Mouse (Mus musculus) lung, embryonic 14.5 days (tissue): ENCODE results near the gene Rnf103. TPM values are rescaled to one million over a fixed set of nuclear protein-coding genes. Genes with fewer than 3 reads are reported as not detected.
A peak's percentile ranks its signal among the peaks of the same experiment; 100 is the strongest.

ENCODE experiments used
- ATAC-seq: fragments of 200-750 bp; cut with Nextera tagmentation; 2 replicates; pipeline ENCODE4 v1.8.0; 2017; ENCODE audit warnings: mild to moderate bottlenecking, moderate TSS enrichment, moderate library complexity; ENCODE audit not compliant: insufficient read depth
- DNase-seq: peaks from one replicate; pipeline ENCODE4 v3.0.0-alpha.2; 2015
- H3K27ac ChIP-seq: fragments of 300-500 bp; sonication (generic); 2 replicates; pipeline ENCODE4 v1.5.1; 2014; ENCODE audit warnings: low read depth, mild to moderate bottlenecking, moderate library complexity
- H3K27me3 ChIP-seq: fragments of 300-500 bp; sonication (generic); 2 replicates; pipeline ENCODE4 v1.6.1; 2014; ENCODE audit warnings: low read length, control low read depth; ENCODE audit not compliant: insufficient read depth
- H3K36me3 ChIP-seq: fragments of 300-500 bp; sonication (generic); 2 replicates; pipeline ENCODE4 v1.6.1; 2014; ENCODE audit warnings: control low read depth; ENCODE audit not compliant: insufficient read depth
- H3K4me1 ChIP-seq: fragments of 300-500 bp; sonication (generic); 2 replicates; pipeline ENCODE4 v1.6.1; 2014; ENCODE audit warnings: antibody characterized with exemption, control low read depth; ENCODE audit not compliant: insufficient read depth
- H3K4me2 ChIP-seq: fragments of 300-500 bp; sonication (generic); 2 replicates; pipeline ENCODE4 v1.6.1; 2014; ENCODE audit warnings: mild to moderate bottlenecking
- H3K4me3 ChIP-seq: fragments of 300-500 bp; sonication (generic); 2 replicates; pipeline ENCODE4 v1.5.1; 2014; ENCODE audit warnings: low read depth, low read length
- H3K9ac ChIP-seq: fragments of 300-500 bp; sonication (generic); 2 replicates; pipeline ENCODE4 v1.6.1; 2014
- H3K9me3 ChIP-seq: fragments of 300-500 bp; sonication (generic); 2 replicates; pipeline ENCODE4 v1.6.1; 2016; ENCODE audit warnings: low read depth, low read length, control low read depth
- CTCF ChIP-seq: IDR thresholded peaks from 2 replicates; pipeline ENCODE4 v1.5.1; 2016; ENCODE audit warnings: antibody characterized with exemption, low read depth
- WGBS: fragments of 180-500 bp; shearing (Covaris S2); extraction: QIAGEN DNeasy Blood & Tissue Kit; methylation state at CpG from one replicate; pipeline ENCODE4 v1.1.7; 2014; 5-methylcytosine and 5-hydroxymethylcytosine counted together
- polyA plus RNA-seq: library from polyadenylated mRNA; unstranded; fragments of >200 nt; fragmentation: Nextera tagmentation; extraction: Ambion mirVana; gene quantifications from 2 replicates; pipeline ENCODE4 v1.2.1, GENCODE M21; 2014

Gene Rnf103
- polyA plus RNA-seq, 1 experiment from 2014 or later = 18.2 TPM

- 0 out of 2 replicates have a peak, but pooled peaks cover 11% of the 10 kb centered on the region for H3K36me3 ChIP-seq
- no peaks in the 10 kb centered on the region for H3K9me3 ChIP-seq
- H3K9ac ChIP-seq = no peak overlapping the region
- ATAC-seq (no peak), DNase-seq (peak; percentile 17)
- WGBS = 72% methylated on average over 2 of the region's 2 CpGs
- no peaks in the 10 kb centered on the region for H3K4me1 ChIP-seq
- H3K27me3 ChIP-seq = no peaks in the 10 kb centered on the region
- H3K4me3 ChIP-seq = no peak overlapping the region
- no peak for TF ChIP-seq CTCF
- no peak overlapping the region for H3K4me2 ChIP-seq
- H3K27ac ChIP-seq = no peak overlapping the region
These were observed 61.8 kb downstream of the Rnf103 start for GRCm38 (mm10) chr6:71555507-71555951.

GRCm38 (mm10) chr6:71556826-71557225, 63.1 kb downstream of the Rnf103 start:
- Histone ChIP-seq H3K9me3 (no peaks in the 10 kb centered on the region), H3K4me3 (no peak overlapping the region), H3K9ac (no peak overlapping the region), H3K27me3 (no peaks in the 10 kb centered on the region), H3K27ac (no peak overlapping the region), H3K4me1 (no peaks in the 10 kb centered on the region), H3K4me2 (no peak overlapping the region), H3K36me3 (0 out of 2 replicates have a peak, but pooled peaks cover 11% of the 10 kb centered on the region)
- DNase-seq (no peak), ATAC-seq (no peak)
- 93% methylated on average over 2 of the region's 2 CpGs for WGBS
- TF ChIP-seq CTCF = no peak

Other genes with a start within 250 kb of the Rnf103 start
- 45.5 and 49.0 TPM in 2 replicates for gene Krcc1, start 222.2 kb upstream of the Rnf103 start, polyA plus RNA-seq
- gene Smyd1, start 171.7 kb upstream of the Rnf103 start, polyA plus RNA-seq = 0.53 and 2.7 TPM in 2 replicates
- 0.20 TPM in 1 of 2 replicates, not detected in the other for gene Cd8b1, start 171.1 kb upstream of the Rnf103 start, polyA plus RNA-seq
- gene Cd8a, start 120.5 kb upstream of the Rnf103 start, polyA plus RNA-seq = not detected in 2 replicates
- 9.1 and 9.4 TPM in 2 replicates for gene Rmnd5a, start 53.3 kb upstream of the Rnf103 start, polyA plus RNA-seq
- gene Chmp3, start 49.9 kb downstream of the Rnf103 start, polyA plus RNA-seq = 61.8 and 66.7 TPM in 2 replicates
- 38.7 and 43.8 TPM in 2 replicates for gene Kdm3a, start 139.1 kb downstream of the Rnf103 start, polyA plus RNA-seq
- gene Reep1, start 213.7 kb downstream of the Rnf103 start, polyA plus RNA-seq = 20.0 and 20.3 TPM in 2 replicates